Mouse (Mus musculus) urinary bladder, postnatal 25 days (tissue): ENCODE data around the gene Mvb12a.
A peak's percentile ranks its signal among the peaks of the same experiment; 100 is the strongest.

Experiments used
- DNase-seq: peaks from one replicate; pipeline ENCODE4 v3.0.0; 2022; ENCODE audit warnings: low spot score

Gene Mvb12a

DNA sequence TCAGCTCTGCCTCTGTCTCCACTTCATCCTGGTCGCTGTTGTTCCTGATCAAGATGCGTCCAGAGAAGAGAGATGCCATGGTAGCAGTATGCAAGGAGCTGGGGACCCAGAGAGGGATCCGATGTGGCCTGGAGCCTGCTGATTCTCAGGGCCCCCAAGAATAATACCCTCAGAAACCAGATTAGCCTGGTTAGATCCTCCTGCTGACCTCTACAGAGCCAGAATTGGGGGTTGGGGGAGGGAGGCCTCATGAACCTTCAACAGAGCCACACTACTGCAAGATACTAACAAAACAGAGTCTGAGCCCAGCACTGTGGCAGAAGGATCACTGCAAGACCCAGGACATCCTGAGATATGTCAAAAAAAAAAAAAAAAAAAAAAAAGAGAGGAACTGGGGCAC, 23.8 kb downstream of the Mvb12a start, which contains the start of gene Nxnl1:
Gene Nxnl1, minus strand, starts transcription at position 101 of the 400 bp plus-strand sequence.
- DNase-seq, result no peak

DNA sequence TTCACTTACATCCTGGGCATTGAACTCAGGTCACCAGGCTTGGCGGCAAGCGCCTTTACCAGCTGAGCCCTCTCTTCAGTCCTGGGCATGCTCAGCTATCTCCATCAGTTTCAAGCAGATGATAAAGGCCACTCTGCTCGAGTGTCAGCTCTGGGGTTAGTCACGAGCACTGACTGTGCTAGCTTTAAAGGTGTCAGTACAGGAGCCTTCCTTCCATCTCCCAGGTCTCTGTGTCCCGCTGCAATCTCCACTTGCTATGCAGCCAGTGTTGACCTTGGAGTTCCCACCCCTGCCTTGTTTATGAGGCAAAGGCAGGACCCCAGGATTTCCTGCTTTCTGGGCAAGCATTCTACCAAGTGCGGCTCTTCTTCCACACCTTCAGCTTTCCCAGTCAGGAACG, 24.9 kb downstream of the Mvb12a start:
- DNase-seq, result no peak

DNA sequence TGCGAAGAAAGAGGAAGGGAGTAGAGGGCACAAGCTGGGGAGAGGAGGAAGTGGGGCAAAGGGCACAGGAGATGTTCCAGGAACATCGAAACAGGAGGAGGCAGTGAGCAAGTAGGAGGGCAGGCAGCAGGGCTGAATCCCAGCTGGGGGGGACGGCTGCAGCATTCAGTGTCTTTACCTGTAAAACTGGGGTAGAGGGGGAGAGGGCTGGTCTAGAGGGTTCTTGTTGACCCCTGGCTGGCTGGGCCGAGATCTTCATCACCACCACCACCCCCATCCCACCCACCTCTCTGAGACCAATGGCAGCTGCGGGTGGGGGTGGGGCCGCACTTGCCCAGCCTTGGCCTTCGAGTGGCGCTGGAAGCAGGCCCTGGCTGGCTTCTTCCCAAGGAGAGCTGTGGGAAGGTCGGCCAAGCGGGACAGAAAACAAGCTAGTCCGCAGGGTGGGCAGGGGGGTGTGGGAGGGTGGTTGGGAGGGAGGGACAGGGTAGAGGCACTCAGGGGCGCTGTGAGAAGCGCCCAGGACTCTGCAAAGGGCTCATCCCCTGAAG, 25.7 kb downstream of the Mvb12a start, which contains the start of gene Slc27a1:
Gene Slc27a1, plus strand, starts transcription at position 496 of the 551 bp plus-strand sequence.
- no peak for DNase-seq

DNA sequence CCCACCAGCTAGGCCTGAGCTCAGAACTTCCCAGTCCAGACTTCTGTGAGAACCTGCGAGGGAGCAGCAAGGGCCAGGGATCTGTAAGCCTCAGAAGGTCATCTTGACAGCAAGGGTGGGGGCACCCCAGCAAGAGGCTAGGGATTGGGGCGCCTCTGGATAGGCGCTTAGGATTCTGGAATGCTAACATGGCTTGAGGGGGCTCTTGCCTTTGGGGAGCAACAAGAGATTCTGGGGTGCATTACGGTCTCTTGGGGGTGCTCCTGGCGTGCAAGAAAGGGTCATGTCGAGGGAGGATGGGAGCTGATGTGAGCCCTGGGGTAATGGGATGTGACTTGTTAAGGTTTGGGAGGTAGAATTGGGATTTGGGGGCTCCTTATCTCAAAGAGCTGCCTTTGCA, 26.2 kb downstream of the Mvb12a start:
- DNase-seq, result no peak

DNA sequence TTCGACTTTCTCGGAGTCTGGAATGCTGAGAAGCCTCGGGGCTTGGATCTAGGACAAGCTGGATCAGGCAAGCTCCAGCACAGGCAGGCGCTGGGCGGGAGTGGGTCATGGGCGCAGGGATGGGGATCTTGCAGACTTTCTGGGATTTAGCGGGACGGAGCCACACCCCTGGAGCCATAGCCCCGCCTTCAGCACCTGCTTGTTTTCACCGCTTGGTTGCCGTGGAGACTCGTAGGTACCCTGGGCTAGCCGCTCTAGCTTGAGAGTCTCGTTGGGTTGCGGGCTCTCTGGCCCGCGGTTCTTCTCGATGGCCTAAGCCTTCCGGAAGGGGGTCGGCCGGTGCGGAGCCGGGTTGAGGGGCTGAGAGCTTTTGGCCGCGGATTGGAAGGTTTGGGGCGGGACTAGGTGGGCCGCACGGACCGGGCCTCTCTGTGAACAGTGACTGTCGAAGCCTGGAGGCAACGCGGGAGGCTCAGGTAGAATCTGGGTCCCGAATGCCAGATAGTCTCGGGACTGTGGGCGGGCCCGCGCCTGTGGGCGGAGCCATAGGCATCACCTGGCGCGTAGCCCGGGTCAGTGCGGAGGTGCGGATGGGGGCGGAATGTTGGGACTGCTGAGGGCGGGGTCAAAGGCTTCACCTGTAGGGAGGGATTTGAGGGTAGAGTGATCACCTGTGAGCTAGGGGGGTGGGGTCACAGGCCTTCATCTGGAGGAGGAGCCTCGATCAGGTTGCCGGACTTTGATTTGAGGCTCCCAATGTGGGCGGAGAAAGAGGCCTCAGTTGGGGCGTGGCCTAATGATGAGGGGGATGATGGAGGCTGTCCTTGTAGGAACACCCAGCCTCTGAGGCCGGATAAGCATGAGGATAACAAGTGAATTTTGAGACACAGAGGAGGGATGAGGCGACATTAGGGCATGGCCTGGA, 26.9 kb downstream of the Mvb12a start:
- DNase-seq, result peak; percentile 80

DNA sequence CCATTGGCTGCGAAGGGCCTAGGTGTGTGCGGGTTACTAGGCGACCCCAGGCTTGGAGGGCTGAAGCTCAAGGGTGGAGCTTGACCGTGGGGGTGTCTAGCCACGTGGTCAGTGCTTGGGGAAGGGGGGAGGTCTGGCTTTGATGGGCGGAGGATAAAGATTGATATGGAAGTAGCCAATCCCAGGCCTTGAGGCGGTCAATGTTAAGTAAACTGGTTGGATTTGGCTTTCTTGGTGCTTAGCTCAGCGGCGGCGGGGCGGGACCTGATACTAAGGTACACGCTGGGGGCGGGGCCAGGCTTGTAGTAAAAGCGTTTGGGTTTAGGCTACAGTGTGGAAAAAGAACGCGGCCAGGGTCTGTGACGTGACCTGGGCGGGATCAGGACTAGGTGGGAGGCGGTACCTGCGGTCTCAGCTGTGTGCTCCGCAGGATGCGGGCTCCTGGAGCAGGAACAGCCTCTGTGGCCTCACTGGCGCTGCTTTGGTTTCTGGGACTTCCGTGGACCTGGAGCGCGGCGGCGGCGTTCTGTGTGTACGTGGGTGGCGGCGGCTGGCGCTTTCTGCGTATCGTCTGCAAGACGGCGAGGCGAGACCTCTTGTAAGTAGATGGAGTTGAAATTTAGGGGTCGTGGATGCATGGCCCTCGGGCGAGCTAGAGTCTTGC, 27.7 kb downstream of the Mvb12a start:
- DNase-seq, result peak; percentile 92

DNA sequence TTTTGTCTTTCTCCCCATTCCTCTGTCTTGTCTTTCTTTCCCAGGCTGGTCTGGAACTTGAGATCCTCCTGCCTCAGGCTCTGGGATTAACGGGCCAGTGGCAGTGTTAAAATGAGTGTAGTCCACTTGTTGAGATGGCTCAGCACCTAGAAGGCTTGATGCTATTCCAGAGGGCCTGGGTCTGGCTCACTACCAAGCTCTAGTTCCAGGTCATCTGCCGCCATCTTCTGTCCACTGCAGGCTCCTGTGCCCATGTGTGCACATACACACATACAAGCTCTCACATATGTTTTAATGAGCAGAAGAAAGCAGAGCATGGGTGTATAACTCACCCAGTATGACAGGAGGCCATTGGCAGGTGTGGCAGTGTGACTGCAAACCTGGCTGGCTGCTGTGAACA, 29.4 kb downstream of the Mvb12a start:
- no peak for DNase-seq

DNA sequence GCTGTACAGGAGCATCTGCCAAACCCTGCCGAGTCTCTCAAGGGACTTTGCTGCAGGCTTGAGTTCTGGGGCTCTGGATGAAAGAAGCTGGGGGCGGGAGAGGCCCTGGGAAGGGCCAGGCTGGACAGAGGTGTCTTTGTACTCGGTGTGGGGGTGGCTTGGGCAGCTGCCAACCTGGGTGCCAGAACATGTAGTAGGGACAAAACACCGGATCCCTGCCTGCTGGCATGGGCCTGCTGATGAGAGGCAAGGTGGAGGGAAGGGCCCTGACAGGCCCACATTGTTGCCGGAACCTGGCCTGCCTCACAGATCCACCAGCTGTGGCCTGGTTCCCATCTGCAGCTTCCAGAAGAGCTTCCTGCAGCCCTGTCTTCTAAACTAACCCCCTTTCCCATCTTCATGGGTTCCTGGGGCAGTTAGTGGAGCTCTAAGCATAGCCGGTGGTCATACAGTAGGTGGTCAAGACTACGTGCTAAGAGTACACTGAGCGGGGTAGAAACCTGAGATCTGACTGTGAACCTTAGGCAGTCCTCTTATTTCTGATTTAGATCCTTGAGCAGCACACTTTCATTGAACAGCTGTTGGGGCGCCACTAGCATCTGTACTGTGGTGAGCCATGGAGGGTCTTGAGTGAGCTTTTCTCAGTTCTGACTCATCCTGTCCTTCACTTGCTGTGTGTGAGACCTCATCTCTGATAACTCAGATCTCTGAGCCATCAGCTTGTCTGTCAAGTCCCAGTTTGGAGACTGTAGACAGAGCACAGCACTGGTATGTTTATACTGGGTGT, 30.3 kb downstream of the Mvb12a start:
- DNase-seq, result no peak

DNA sequence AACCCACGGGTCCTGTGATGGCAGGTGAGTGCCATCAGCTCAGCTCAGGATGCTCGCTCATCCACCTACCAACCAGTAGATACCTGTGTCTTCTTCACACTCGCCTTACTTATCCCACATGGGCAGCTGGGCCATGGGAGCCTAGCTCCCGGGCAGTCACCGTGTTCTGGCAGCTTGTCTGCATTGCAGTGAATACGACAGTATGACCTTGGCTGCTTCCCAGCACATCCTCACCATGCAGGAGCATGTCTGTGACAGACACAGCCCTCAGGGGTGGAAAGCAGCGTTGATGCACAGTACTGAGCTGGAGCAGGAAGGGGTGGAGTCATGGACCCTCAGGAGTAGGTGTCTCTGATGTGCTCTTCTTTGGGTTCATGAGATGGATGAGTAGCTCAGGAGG, 31.7 kb downstream of the Mvb12a start:
- no peak for DNase-seq

DNA sequence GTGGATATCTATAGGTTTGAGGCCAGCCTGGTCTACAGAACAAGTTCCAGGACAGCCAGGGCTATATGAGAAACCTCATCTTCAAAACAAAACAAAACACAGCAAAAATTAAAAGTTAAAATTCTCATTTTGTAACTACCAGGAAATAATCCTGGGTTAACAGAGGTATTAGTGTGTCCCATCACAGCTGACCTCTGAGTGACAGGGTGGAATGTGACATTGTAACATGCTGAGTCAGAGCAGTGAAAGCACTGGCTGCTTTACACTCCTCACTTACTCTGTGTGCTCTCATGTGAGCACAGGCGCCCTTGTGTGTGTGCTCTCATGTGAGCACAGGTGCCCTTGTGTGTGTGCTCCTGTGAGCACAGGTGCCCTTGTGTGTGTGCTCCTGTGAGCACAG, 32.3 kb downstream of the Mvb12a start:
- no peak for DNase-seq

DNA sequence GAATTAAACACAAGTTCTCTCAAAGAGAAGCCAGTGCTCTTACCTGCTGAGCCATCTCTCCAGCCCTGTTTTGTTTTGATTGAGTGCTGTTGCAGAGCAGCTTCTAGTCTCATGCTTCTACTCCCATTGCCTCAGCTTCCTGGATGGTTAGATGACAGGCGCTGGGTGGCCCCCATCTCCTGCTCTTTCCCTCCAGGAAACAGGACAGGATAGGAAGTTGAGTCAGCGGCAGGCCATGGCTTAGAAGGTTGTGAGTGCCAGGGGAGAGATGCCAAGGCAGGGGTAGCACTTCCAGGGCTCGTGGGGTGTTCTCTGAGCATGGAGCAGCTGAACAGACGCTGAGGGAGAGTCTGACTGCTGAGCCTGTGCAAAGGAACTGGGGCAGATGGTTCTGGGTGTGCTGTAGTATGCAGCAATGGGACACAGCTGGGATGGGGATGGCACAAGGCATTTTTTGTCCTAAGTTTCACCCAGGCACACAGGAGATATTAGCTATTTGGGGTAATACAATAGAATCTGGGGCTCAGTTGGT, 35.2 kb downstream of the Mvb12a start:
- DNase-seq, result no peak

DNA sequence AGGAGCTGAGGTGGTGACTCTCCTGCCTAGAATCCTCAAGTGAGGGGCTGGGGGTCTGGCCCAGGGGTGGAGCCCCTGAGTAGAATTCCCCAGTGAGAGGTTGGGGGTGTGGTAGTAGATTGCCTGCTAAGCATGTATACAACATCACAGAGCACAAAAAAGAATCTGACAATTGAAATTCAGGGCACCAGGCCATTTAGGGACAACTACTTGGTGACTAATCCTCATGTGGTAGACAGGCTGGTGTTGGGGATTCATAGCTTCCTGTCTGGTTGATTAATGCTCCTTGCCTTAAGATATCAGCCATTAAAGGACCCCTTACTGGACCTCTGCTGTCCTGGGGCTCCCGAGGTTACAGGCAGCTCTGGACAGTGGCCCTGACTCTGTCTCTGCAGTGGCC, 36.3 kb downstream of the Mvb12a start:
- no peak for DNase-seq

DNA sequence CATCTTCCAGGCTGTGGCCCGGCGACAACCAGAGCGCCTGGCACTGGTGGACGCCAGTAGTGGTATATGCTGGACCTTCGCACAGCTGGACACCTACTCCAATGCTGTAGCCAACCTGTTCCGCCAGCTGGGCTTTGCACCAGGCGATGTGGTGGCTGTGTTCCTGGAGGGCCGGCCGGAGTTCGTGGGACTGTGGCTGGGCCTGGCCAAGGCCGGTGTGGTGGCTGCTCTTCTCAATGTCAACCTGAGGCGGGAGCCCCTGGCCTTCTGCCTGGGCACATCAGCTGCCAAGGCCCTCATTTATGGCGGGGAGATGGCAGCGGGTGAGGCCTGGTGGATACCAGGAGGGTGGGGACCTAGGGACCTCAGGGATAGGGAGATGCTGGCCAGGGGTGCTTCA, 36.8 kb downstream of the Mvb12a start:
- no peak for DNase-seq

DNA sequence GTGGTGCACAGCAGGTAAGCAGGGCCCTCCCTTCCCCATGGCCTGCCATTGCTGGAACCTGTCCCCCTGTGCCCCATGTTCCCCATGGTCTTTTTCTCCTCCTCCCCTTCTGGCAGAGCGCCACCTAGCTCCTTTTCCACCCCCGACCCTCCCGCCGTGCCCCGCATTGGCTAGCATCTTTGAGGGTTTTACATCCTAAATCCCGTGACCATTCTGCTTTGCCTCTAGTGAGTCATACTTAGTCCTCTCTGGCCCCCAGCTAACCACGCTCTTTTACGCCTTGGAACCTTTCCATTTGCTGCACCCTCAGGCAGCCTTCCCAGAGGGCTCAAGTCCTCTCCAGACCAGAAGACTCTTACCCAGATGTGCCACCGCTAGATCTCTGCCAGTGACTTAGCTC, 37.5 kb downstream of the Mvb12a start:
- no peak for DNase-seq

DNA sequence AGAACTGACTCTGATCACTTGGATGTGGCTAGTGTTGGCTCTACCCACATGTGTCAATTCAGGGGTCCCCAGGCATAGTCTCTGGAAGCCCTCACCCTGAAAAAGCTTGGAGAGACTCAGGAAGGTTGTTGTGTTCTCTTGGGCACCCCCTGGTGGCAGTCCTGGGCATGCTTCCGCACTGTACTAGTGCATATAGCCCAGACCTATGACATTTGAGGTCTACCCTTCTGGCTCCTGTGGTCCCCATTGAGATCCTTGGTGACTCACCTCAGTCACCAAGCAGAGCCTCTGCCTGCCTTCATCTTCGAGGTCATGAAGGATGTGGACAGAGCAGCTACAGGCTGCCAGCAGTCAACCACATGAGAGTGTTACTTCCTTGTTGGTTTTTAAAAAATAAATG, 44.2 kb downstream of the Mvb12a start:
- DNase-seq, result peak; percentile 34

DNA sequence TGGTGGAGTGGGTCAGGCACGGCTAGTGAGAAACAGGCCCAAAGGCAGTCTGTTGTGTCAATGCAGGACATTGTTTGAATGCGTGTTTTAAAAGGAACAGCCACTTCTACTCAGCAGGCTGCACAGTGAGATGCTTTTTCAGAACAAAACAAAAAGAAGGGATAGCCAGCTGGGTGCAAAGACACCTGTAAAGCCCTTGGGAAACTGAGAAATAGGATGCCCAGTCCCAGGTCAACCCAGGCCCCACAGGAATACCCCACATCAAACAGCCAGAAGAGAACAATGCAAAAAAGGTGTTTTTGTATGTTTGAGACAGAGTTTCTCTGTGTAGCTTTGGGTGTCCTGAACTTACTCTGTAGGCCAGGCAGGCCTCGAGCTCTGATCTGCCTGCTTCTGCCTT, 46.0 kb downstream of the Mvb12a start:
- DNase-seq, result no peak

DNA sequence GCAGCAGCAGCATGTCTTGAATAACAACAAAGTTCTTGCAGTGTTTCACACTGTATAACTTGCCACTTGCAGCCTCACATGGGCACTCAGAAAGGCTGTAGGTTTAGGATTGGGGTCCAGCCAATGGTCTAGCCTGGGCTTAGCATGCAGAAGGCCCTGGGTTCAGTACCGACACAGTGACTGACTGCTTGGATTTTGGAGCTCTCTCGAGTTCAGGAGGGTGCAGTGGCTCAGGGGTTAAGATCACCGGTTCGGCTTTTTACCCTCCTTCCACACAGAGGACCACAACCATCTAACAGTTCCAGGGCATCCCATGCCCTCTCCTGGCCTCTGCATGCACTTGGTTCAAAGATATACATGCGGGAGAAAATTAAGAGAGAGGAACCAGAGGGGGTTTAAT, 48.3 kb downstream of the Mvb12a start:
- DNase-seq, result no peak

DNA sequence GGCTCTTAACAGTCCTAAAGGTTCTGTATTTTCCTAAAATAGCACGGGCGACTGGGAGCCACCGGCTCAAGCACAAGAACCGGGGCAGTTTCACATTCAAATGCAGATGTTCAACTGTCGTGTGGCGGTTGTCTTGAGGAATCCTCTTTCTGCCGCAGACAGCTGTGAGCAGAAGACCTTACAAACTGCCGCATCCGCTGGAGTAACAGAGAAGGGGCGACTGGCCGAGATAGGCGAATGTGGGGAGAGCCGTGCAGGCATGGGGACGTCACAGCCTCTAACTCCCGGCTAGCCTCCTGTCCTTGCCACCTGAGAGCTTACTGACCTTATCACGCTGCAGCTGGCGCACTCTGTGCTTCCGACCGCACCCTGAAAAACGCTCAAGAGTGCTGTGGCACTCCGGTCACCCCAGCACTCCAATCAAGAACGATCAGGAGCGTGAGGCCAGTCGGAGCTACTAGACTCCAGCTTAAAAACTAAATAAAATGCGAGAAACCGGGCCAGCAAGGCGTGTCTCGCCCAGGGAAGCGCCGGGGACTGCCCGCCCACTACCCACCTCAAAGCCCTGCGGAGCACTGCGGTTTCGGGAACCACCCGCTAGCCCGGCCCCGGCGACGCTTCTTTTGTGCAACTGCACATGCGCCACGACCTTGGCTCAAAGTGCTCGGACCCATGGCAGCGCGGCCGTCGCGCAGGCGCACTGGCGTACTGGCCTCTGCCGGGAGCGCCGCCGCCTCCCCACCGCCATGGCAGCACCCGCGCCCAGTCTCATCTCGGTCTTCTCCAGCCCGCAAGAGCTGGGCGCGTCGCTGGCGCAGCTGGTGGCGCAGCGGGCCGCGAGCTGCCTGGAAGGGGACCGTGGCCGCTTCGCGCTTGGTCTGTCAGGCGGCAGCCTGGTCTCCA, 49.0 kb downstream of the Mvb12a start, which contains the start of gene Pgls:
Gene Pgls, plus strand, starts transcription at position 706 of the 903 bp plus-strand sequence.
- DNase-seq, result peak; percentile 93

DNA sequence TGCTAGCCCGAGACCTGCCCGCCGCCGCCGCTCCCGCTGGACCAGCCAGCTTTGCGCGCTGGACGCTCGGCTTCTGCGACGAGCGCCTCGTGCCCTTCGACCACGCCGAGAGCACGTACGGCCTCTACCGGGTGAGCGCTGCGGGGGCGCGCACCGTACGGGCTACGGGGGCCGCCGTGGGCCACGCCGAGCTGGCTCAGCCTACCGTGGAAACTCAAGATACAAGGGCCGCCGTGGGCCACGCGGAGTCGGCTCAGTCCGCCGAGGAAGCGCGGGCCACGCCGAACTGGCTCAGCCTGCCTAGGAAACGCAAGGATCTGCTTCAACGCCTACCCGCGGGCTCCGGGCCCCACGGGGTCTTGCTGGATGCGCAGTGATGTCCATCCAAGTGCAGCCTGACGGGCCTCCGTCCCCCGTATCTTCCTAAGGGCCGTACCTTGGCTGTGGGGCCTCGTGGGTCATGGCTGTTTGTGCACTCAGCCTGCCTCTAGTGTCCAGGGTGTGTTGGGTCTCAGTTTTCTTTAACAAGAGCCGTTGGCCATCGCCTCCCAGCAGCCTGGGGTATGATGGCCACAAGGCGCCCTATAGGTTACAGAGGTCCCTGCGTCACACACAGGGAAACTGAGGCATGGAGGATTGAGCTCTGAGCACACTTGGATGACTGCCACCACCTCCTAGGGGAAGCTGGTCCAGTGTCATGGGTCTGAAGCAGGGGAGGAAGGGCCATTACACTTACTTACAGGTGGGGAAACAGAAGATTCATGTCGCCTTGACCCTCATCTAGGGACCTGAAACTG, 49.9 kb downstream of the Mvb12a start:
- DNase-seq, result peak; percentile 67
